Mouse (Mus musculus) CH12F3 (cell line): ENCODE data around the gene Nlk.
"Not testable (repeated sequence)": the region's sequence is repeated elsewhere in the genome, so short reads cannot be mapped to it uniquely, and the experiment has no call there.

Experiments
- in situ Hi-C: fragments of 300-500 bp; cut with MboI; formaldehyde crosslinking; loops from 2 replicates; pipeline ENCODE4 v1.14.3; 2020; ENCODE audit warnings: low sequenced_read_pairs

Gene Nlk

DNA sequence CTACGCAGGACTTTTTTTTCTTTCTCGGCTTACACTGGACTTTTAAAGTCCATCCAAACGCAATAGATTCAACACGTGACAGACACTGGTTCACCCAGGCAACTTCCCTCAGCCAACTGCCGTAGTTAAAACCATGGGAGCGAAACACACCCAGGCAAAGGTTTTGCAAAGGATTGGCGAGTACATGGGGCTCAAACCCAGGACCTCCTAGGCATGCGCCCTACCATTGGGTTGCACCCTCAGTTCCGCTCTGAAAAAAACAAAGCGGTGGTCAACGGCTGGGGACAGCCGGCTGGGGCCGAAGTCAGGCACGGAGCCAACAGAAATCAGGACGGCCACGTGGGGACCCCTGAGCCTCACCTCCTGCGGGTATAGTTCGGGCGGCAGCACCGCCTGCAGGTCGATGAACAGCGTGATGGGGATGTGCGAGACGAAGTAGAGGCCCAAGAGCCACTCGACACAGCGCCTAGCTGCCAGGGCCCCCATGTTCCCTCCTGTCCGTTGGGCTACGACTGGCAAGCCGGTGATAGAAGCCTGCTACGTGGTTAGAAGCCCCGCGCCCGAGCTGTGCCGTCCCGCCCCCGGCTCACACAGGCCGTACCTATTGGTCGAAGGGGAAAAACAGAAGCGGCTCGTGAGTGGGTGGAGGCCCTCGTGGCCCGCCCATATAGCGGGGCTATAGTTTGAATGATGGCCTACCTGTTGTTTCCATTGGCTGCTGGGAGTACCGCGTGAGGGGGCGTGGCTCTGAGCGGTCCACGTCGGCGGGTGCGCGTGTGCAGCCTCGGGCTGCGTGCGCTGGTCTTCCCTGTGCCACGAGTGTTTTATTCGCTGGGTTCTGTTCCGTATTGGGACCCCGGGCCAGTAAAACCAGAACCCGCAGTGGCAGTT is 146.8 kb downstream of the Nlk start, which contains the start of gene Tmem97:
Gene Tmem97, minus strand, starts transcription at position 610 of the 891 bp plus-strand sequence.
- in situ Hi-C loops, result no loop called here

DNA sequence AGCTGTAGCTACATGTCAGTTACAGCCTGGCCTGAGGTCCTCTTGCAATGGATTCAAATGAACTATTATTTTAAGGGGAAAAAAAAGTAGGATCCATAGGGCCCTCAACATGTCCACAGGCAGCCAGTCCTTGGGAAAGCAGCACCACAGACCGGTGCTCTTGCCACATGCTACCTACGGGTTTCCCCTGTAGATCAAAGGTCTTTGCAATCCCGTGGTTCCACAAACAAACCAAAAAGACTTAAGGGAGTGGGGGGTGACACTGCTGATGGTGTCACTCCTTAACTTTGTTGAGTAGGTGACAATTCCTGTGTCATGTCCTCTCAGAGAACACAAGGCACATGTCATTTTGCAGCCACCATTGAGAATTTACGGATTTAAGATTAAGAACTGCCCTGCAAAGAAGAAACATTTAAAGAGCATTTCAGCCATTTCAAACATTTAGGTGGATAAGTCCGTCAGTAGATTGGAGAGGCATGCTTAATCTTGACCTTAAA is 147.6 kb downstream of the Nlk start:
- in situ Hi-C loops, result no loop called here

DNA sequence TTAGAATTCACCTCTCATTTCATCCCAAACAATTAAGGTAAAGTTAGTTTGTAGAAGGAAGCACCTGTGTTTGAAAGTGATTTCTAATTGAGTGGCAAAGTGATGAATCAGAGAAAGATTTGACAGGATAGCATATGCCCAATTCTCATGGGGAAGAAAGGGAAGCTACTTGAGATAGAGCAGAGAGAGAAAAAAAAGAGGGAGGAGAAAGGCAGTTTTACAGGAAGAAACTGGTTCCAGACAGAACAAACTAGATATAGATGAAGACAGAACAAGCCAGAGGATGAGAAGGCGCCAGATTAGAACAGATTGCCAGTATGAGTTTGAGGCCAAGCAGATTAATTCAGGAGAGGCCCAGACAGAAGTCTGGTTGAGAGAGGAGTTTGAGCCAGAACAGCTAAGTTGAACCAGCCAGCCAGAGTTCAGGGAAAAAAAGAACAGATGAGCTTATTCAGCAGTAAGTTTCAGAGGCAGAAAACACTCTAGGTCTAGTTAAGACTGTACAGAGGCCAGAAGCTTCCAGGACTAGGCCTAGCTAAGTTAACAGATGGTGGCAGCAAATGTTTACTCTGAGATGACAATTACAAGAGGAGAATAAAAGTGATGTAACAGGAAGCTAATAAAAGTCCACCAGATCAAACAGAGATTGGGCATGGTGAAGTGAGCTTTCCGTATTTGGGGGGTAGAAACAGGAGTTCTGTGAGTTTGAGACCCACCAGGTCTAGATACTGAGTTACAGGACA is 149.3 kb downstream of the Nlk start:
- in situ Hi-C loops, result no loop called here

DNA sequence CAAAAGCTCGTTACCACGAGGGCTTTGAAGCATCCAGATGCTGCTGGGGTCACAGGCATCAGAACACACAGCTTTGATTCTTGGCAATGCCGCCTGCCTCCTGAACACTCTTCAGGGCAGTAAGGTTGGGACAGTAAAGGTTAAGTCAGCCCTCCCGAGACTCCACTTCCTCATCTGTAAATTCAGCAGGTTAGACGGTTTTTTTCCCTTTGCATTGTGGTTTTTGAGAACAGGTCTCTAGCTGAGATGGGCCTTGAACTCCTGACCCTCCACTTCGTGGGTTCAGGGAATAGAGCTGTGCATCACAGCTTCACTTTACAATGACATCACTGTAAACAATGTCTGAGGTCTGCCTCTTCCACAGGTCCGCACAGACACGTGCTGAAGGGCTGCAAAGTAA is 152.0 kb downstream of the Nlk start:
- in situ Hi-C loops, result no loop called here

DNA sequence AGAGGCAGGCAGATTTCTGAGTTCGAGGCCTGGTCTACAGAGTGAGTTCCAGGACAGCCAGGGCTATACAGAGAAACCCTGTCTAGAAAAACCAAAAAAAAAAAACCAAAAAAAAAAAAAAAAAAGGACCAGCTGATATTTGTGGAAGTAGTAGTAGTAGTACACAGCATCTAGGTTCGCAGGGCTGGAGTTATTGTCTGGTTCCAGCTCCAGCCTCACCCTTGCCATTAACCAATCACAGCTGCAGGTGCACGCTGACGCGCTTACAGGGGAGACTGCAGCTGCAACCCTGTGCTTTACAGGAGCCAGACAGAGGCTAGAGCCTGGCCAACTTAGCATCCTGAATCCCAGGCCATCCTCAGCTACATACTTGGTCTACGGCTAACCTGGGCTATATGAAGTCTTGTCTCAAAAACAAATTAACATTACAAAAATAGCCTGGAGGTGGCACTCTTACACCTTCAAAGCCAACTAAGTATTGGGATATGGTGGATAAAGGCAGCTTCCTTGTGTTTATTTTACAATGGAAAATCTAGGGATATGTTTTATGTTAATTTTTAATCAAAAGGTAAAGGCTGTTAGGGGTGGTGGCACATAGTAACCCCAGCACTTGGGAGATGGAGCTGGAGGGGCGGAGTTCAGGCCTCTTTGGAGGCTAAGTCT is 152.6 kb downstream of the Nlk start:
- in situ Hi-C loops, result no loop called here

DNA sequence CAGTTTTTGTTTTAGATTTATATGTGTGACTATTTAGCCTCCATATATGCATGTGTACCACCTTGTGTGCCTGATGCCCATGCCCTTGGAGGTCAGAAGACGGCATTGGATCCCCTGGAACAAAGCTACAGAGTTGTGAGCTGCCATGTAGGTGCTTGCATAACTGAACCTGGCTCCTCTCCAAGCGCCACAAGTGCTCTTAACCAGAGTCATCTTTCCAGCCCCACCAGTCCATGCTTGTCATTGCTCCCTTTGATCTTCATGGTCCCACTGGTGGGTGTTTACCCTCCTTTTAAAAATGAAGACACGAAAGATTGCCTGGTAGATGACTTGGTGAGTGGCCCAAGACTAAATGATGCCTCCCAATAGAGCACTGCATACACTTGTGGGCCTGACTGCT is 156.8 kb downstream of the Nlk start:
- in situ Hi-C loops, result no loop called here

DNA sequence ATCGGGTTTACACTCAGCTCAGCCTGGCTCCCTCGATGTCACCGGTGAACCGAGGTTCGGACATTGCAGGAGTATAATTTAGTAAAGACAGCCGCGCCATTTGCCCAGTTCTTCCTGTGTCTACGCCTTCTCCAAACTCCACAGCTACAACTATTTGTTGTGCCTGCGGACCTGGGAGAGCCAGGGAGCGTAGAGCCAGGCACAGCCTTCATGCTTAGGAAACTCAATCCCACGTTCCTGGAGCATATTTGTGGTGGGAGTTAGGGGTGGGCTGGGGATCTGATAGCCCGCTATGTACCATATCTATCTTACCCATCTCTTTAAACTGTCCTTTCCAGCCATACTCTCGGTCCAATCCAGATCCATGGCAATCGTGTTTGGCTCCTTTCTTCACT is 160.5 kb downstream of the Nlk start:
- in situ Hi-C loops, result no loop called here

DNA sequence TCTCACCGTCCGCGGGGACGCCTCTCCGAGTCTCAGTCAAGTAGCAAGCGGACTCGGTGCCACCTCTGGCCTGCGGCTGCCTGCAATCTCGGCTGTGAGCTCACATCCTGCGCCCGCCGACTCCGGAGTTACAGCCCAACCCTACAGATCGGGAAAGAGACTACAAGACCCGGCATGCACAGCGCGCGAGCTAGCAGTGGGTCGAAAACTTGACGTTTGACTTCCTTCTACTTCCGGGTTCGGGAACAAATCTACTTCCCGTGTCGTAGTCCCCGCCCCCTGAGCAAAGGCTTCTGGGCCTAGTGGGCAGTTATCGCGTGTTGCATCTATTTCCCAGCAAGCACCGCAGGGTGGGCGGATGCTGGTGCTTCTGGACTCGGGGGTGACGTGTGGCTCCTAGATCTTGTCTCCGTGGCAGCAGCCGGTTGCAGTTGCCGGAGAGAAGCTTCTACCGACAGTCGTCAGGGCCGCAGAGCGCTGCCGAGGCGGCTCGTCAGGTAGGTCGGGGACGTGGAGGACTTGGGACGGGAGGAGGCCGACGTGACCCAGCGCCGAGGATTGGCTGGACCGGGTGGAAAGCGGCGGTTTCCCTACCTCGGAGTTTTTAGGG is 161.0 kb downstream of the Nlk start, which contains the start of the genes Tnfaip1 and Ift20:
Gene Tnfaip1, minus strand, starts transcription at position 253 of the 610 bp plus-strand sequence.
Gene Ift20, plus strand, starts transcription at position 282 of the 610 bp plus-strand sequence.
- in situ Hi-C loops, result no loop called here

DNA sequence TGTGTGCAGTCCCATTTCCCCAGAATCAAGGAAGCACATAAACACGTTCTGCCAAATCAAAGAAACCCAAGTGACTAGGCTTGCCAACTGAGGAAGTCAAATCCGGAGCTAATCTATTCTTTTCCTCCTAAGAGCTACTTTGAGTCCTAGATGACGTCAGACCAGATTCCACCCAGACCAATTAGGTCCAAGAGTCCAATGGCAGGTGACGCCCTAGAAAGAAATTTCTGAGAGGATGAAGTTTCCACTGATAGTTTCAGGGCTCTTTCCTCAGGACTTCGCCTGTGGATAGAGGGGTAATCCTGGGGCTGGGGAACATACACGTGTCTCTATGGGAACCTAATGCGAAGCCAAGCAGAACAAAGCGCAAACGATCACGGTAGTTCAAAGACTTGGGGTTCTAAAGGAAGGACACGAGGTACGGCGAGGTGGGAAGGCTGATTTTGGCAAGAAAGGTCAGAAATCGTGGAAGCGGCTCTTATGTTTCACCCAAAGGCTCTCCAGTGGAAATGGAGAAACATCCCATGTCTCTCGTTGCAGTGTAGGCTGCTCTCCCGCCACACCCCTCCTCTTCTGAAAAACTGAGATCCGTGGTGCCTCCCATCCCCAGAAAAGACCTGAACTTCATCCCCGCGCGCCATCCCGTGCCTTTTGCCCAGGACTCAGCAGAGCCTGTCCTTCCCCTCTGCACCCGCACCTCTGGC is 161.6 kb downstream of the Nlk start:
- in situ Hi-C loops, result no loop called here

DNA sequence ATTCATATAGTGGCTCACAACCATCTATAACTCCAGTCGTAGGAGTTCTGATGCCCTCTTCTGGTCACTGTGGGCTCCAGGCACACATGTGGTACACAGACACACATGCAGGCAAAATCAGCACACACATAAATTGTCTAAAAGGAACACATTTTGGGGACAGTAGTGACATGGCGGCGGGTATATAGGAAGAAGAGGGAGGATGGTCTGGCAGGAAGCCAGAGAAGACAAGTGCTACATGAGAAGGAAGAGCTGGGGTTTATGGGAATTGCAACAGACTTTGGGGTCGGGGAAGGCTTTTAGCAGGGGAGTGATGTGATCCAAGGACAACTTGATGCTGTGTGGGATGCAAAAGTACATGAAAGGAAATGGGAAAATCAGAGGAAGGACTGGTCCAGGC is 162.7 kb downstream of the Nlk start:
- in situ Hi-C loops, result no loop called here

DNA sequence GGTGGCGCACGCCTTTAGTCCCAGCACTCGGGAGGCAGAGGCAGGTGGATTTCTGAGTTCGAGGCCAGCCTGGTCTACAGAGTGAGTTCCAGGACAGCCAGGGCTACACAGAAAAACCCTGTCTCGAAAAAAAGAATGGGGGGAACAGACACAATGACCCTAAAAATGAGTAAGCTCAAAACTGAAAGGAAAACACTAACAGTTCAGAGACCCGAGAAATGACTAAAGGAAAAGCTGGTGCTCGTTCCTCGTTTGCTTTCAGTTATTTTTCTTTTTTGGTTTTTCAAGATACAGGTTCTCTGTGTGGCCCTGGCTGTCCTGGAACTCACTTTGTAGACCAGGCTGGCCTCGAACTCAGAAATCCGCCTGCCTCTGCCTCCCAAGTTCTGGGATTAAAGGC is 165.7 kb downstream of the Nlk start:
- in situ Hi-C loops, result not testable (repeated sequence)

DNA sequence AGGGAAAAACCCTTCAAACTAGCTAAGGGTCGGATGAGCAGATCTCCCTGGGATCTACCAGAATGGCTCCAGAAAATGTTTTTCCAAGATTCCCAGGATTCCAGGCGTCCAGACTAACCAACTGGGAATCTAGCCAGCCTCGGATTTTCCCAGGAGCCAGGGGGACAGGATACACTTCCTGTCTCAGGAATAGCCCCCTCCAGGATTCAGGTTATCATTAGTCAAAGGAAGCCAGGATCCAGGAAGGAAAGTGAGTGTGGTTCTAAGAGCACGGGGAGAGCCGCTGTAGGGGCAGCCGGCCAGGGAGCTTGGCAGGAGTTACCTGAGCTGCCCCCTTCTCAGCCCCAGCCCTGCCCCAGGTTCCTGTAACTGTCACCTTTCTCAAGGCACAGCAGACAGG is 166.1 kb downstream of the Nlk start:
- in situ Hi-C loops, result no loop called here

DNA sequence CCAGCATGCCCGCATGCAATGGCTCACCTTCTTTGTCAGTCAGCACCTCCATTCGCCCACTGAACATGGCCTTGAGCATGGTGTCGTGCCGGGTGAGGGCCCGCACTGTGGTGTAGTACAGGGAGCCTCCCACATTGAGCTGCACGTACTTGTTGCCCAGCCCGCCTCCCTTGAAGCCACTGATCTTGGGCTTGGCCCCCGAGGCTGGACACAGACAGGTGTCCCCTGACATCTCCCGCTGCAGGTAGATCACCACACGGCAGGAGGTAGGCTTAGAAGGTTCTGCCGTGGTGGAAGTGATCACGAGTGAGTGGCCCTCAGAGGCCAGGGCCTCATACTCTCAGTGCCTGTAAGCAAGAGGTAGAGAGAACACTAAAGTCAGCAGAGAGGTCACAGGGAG is 167.2 kb downstream of the Nlk start:
- in situ Hi-C loops, result no loop called here

DNA sequence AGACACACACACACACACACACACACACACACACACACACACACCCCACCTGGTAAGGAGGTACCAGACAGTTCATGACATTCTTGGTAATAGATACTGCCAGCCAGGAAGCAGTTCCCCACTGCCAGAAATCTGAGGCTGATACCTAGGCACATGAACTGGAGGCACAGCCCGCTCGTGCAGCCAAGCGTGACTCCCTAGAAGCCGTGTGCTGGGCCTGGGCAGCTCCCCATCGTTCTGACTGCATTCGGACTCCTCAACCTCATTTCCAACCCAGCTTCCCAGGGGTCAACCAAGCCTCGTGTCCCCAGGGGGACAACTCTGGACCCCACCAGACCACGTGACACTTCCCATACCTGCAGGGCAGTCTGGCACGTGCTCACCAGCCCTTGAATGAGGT is 168.5 kb downstream of the Nlk start:
- in situ Hi-C loops, result no loop called here

DNA sequence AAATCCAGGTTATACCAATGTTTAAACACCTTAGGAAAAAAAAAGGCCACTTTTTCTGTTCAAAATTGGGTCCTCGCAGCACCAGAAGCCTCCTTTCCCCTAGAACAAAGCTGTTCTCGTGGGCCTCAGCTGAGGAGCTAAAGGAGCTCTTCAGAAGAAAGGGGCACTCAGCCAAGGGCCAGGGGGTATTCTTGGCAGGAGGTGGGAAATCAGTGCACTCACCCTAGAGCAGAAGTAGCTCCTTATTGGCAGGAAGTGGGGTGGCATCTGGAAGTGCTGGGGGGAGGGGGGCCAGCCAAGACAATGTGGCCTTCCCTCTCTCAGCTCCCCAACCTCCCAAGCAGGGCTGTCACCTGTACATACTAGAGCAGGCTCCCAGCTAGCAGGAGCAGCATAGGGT is 172.3 kb downstream of the Nlk start:
- in situ Hi-C loops, result no loop called here

DNA sequence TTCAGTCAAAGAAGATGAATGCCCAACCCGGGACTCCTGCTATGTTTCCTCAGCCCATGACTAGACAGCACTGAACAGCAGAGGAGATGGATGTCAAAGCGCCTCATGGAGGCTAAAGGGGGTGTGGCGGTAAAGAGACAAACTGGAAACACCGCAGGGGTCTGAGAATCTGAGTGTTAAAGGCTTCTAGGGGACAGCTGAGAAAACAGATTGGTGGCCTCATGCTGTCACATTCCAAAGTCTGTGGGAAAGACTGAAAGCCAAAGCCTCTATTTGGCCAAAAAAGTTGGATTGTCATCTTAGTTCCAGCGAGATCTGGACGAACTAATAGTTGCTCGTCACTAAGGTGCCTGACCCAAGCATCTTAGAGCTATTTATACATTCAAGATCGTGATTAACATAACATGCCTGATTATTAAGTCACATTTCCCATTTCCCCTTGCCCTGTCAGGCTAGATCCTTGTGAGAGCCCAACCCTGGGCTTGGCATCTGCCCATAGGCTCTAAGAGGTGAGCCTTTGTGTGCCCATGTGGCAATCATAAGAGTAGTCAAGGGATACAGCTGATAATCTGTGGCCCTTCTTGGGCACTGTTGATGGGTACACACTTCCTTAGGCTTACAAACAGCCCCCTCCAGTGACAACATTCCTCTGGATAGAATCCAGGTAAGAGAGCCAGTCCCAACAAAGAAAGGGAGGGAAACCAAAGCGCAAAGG is 173.8 kb downstream of the Nlk start:
- in situ Hi-C loops, result no loop called here

DNA sequence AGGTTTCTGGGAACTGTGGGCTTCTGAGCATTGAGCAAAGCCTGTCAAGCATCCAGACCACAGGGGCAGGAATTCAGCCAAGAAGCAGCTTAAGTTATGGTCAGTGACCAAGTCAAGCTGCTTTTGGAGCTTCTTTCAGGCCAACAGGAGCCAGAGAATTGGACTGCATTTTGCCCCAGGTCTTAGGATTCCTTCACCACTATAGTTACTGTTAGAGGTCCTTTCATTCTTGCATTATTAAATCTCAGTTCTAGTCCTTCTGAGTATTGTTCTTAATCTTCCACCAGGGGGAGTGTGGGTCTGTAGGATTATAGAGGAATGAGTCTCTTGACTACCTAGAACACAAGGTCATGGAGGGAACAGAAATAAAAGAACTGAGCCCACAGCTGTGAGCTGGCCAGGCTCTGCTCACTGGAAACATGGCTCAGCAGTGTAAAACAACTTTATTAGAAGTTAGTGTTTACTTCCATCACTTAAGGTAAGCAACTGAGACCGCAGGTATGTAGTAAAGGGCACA is 174.6 kb downstream of the Nlk start:
- in situ Hi-C loops, result no loop called here

DNA sequence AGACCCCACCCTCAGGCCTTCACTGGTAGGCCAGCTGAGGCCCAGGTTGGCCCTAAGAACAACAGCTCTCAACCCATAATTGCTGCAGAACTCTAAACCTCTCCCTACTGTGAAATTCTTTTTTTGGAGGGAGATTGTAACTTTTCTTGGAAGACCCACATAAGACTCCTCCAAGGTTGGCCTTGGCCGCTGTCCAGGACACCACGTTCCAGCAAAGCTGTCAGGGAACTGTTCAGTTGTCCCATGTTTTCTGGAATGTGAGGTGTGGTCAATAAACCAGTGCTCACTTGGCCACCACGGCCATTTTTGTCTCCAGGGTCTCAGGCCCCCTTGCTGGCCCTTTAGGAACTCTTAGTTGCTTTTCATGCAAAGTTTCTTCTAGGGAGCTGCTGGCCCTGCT is 175.3 kb downstream of the Nlk start:
- in situ Hi-C loops, result no loop called here

DNA sequence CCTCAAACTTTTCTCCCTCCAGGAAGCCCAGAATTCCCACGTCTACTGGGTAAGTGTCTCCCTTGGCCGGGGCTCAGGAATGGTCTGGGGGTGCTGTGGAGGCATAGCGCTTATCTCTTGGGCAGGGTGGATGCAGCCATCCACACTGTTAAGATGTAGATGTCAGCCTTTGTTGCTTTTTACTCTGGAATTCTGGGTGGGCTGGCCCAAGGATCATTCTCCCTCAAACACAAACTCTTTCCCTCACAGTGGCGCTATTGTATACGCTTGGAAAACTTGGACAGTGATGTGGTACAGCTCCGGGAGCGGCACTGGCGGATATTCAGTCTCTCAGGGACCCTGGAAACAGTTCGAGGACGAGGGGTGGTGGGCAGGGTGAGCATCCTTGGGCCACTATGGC is 178.2 kb downstream of the Nlk start:
- in situ Hi-C loops, result no loop called here
